Mouse (Mus musculus) bone marrow, adult 2 months (tissue): Measurements from ENCODE around the gene Snx27.

Experiments
- CTCF ChIP-seq: fragments of 200-500 bp; IDR thresholded peaks from 2 replicates; pipeline ENCODE4 v1.5.1; 2011; ENCODE audit warnings: low read length, control low read depth; ENCODE audit not compliant: control insufficient read depth, insufficient read depth
- POLR2A ChIP-seq: fragments of 200-500 bp; IDR thresholded peaks from 2 replicates; pipeline ENCODE4 v1.6.1; 2011; ENCODE audit warnings: low read depth, mild to moderate bottlenecking, control low read depth, low read length, borderline replicate concordance; ENCODE audit not compliant: control insufficient read depth

DNA sequence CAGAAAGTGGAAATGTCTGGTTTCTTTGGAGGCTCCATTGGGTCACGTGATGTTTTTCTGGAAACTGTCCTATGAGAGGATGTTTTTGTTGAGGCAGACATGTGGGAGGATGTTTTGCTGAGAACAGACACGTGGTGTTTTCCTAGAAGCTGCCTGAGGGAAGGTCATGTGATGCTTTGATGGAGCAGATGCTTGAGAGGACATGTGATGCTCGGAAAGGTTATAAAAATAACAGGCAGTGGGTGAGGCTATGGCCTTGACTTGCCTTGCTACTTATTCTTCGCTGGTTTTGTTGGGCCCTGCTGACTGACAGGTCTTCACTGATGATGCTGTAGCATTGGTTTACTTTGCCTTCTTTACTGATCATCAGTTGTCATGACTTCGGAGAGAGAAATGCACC, 8.6 kb upstream of the Snx27 start:
- TF ChIP-seq CTCF (no peak), POLR2A (no peak)
